Mouse (Mus musculus) splenic B cell, adult 2 months (primary cell): Measurements from ENCODE around the gene Mgat4c.
"Not testable (repeated sequence)": the region's sequence is repeated elsewhere in the genome, so short reads cannot be mapped to it uniquely, and the experiment has no call there.

Experiments used
- DNase-seq: peaks from one replicate; pipeline ENCODE4 v3.0.0-alpha.2; 2011; ENCODE audit warnings: low read depth, low spot score
- H3K27me3 ChIP-seq: 2 replicates; pipeline ENCODE4 v1.6.1; 2012; ENCODE audit warnings: mild to moderate bottlenecking, low read length, moderate library complexity, mixed read lengths; ENCODE audit not compliant: control insufficient read depth, poor library complexity, insufficient read depth, severe bottlenecking
- H3K36me3 ChIP-seq: 2 replicates; pipeline ENCODE4 v1.6.1; 2012; ENCODE audit warnings: mild to moderate bottlenecking, low read length, moderate library complexity, mixed read lengths; ENCODE audit not compliant: control insufficient read depth, poor library complexity, insufficient read depth, severe bottlenecking

Gene Mgat4c

GRCm38 (mm10) chr10:102243897-102244296 is 562.6 kb downstream of the Mgat4c start:
- no peaks in the 10 kb centered on the region for H3K36me3 ChIP-seq
- no peak for DNase-seq
- no peaks in the 10 kb centered on the region for H3K27me3 ChIP-seq

- H3K27me3 ChIP-seq: no peaks in the 10 kb centered on the region
- no peaks in the 10 kb centered on the region for H3K36me3 ChIP-seq
- DNase-seq: no peak
Measured at GRCm38 (mm10) chr10:102244601-102245000, 563.3 kb downstream of the Mgat4c start.

GRCm38 (mm10) chr10:102245269-102245668 is 564.0 kb downstream of the Mgat4c start:
- DNase-seq: no peak
- no peaks in the 10 kb centered on the region for H3K27me3 ChIP-seq

GRCm38 (mm10) chr10:102308892-102309479 is 627.7 kb downstream of the Mgat4c start:
- H3K27me3 ChIP-seq: no peaks in the 10 kb centered on the region
- DNase-seq: no peak

More at GRCm38 (mm10) chr10:102245269-102245668, 564.0 kb downstream of the Mgat4c start:
- no peaks in the 10 kb centered on the region for H3K36me3 ChIP-seq

GRCm38 (mm10) chr10:102365685-102366381 is 684.5 kb downstream of the Mgat4c start:
- no peaks in the 10 kb centered on the region for H3K36me3 ChIP-seq
- H3K27me3 ChIP-seq: no peaks in the 10 kb centered on the region
- no peak for DNase-seq

More at GRCm38 (mm10) chr10:102308892-102309479, 627.7 kb downstream of the Mgat4c start:
- no peaks in the 10 kb centered on the region for H3K36me3 ChIP-seq

- H3K27me3 ChIP-seq: no peaks in the 10 kb centered on the region
- no peak for DNase-seq
- H3K36me3 ChIP-seq: no peaks in the 10 kb centered on the region
Measured at GRCm38 (mm10) chr10:102370576-102370975, 689.3 kb downstream of the Mgat4c start.

GRCm38 (mm10) chr10:102372111-102372510 is 690.8 kb downstream of the Mgat4c start:
- Histone ChIP-seq H3K36me3 (no peaks in the 10 kb centered on the region), H3K27me3 (no peaks in the 10 kb centered on the region)
- no peak for DNase-seq

GRCm38 (mm10) chr10:102374061-102374460 is 692.8 kb downstream of the Mgat4c start:
- DNase-seq: no peak
- Histone ChIP-seq H3K36me3 (no peaks in the 10 kb centered on the region), H3K27me3 (no peaks in the 10 kb centered on the region)

- no peak for DNase-seq
- Histone ChIP-seq H3K36me3 (no peaks in the 10 kb centered on the region), H3K27me3 (no peaks in the 10 kb centered on the region)
Measured at GRCm38 (mm10) chr10:102377377-102377776, 696.1 kb downstream of the Mgat4c start.

- DNase-seq: peak; percentile 1
- Histone ChIP-seq H3K27me3 (no peaks in the 10 kb centered on the region), H3K36me3 (no peaks in the 10 kb centered on the region)
Measured at GRCm38 (mm10) chr10:102389223-102389622, 707.9 kb downstream of the Mgat4c start.

- DNase-seq: no peak
- no peaks in the 10 kb centered on the region for H3K36me3 ChIP-seq
- H3K27me3 ChIP-seq: no peaks in the 10 kb centered on the region
Measured at GRCm38 (mm10) chr10:102417654-102418272, 736.5 kb downstream of the Mgat4c start.

- not testable (repeated sequence) for H3K36me3 ChIP-seq, H3K27me3 ChIP-seq
- DNase-seq: peak; percentile 6
Measured at GRCm38 (mm10) chr10:102435048-102435447, 753.8 kb downstream of the Mgat4c start.

GRCm38 (mm10) chr10:102435467-102435866 is 754.2 kb downstream of the Mgat4c start:
- not testable (repeated sequence) for DNase-seq, H3K36me3 ChIP-seq, H3K27me3 ChIP-seq
